Comparison of ENCODE assay signal across 21 mouse cellular contexts in the genomic region with DNA sequence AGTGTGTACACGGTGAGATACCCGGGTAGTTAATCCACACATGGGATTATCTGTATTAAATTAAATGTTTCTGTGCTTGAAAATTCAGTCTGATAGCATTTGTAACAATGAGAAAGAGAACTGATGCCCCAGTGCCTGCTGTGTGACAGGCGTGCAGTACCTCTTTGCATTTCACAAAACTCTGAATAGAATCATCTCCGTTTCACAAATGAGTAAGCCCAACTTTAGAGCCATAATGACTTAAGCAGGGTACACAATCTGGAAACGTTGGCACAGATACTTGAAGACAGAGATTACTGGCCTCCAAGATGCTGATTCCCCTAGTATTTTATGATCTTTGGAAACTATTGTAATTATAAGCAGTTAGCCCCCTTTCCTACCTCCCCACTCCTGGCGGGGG. TPM values are rescaled to one million over a fixed set of nuclear protein-coding genes. Genes with fewer than 3 reads are reported as not detected.
DNase-seq lines count a peak whose midpoint lies in the region; ATAC-seq lines count a peak whose summit lies in the region.
"Had no signal": no experiment of that assay in that cellular context is flagged by ENCODE, and none has a peak within 500 bp of the region (broad histone marks: within the 10 kb centered on the region; RNA-seq: fewer than 3 reads in every experiment).

No protein-coding gene starts in this region.

- no peak overlapping the region for H3K4me3 ChIP-seq in forebrain, embryonic 16.5 days (replicated peaks; ENCODE audit: low read length)
- H3K4me3 ChIP-seq in forebrain, embryonic 11.5 days (ENCODE audit: low read depth, low read length): no peak overlapping the region
- H3K4me3 ChIP-seq in heart, embryonic 10.5 days: no peak overlapping the region
- H3K4me3 ChIP-seq: embryonic facial prominence, embryonic 10.5 days; heart, embryonic 12.5 days; hindbrain, embryonic 15.5 days had no signal

- H3K27ac ChIP-seq in forebrain, embryonic 16.5 days (ENCODE audit: low read length): peak overlapping the region; percentile 52
- H3K27ac ChIP-seq in forebrain, embryonic 11.5 days (ENCODE audit: low read depth, low read length): no peak overlapping the region
- no peak overlapping the region for H3K27ac ChIP-seq in heart, embryonic 10.5 days
- H3K27ac ChIP-seq: embryonic facial prominence, embryonic 10.5 days; hindbrain, embryonic 15.5 days had no signal

- no peaks in the 10 kb centered on the region for H3K27me3 ChIP-seq in forebrain, embryonic 16.5 days (replicated peaks; ENCODE audit: control insufficient read depth, insufficient read depth, low read length)
- H3K27me3 ChIP-seq in forebrain, embryonic 11.5 days (ENCODE audit: control insufficient read depth, insufficient read depth, low read length): no peaks in the 10 kb centered on the region
- no peaks in the 10 kb centered on the region for H3K27me3 ChIP-seq in heart, embryonic 10.5 days (ENCODE audit: insufficient read depth, poor library complexity, severe bottlenecking)
- H3K27me3 ChIP-seq: CH12.LX; heart, embryonic 12.5 days; hindbrain, embryonic 15.5 days had no signal

- WGBS in forebrain, embryonic 16.5 days: 52% methylated on average over 6 of the region's 6 CpGs
- 79% methylated on average over 6 of the region's 6 CpGs for WGBS in forebrain, embryonic 11.5 days
- 82% methylated on average over 6 of the region's 6 CpGs for WGBS in heart, embryonic 10.5 days

- no peak for DNase-seq in forebrain, embryonic 11.5 days (ENCODE audit: low spot score)
- DNase-seq in heart, embryonic 10.5 days (ENCODE audit: low spot score): peak; percentile 39
- DNase-seq in heart, postnatal 36 days: no peak
- DNase-seq in layer of hippocampus, adult 9-11 months: peak; percentile 45
- no peak for DNase-seq in layer of hippocampus, adult 9-10 months (ENCODE audit: low spot score)
- DNase-seq in brain, adult 2 months (ENCODE audit: low read depth, low spot score): peak; percentile 72
- DNase-seq: adrenal gland, adult 2 months; adrenal gland, postnatal 25 days; cerebellum, adult 2 months; cerebellum, postnatal 10 days; gastrocnemius, postnatal 36 days; heart, adult 18-20 months had no signal

- no peaks in the 10 kb centered on the region for H3K36me3 ChIP-seq in forebrain, embryonic 16.5 days (ENCODE audit: control insufficient read depth, insufficient read depth)
- no peaks in the 10 kb centered on the region for H3K36me3 ChIP-seq in forebrain, embryonic 11.5 days (ENCODE audit: control insufficient read depth, insufficient read depth, low read length)
- H3K36me3 ChIP-seq in heart, embryonic 10.5 days: peaks cover 15% of the 10 kb centered on the region; the same call in 1 of the 2 replicates
- H3K36me3 ChIP-seq: hindbrain, embryonic 15.5 days had no signal

- no peak overlapping the region for H3K4me2 ChIP-seq in forebrain, embryonic 16.5 days (ENCODE audit: low read length)
- H3K4me2 ChIP-seq in forebrain, embryonic 11.5 days (ENCODE audit: low read depth, low read length, severe bottlenecking): no peak overlapping the region
- H3K4me2 ChIP-seq: heart, embryonic 12.5 days; hindbrain, embryonic 15.5 days had no signal

- H3K4me1 ChIP-seq in forebrain, embryonic 16.5 days (replicated peaks; ENCODE audit: control insufficient read depth, insufficient read depth, low read length): peaks cover 6% of the 10 kb centered on the region
- H3K4me1 ChIP-seq in forebrain, embryonic 11.5 days (replicated peaks; ENCODE audit: control insufficient read depth, insufficient read depth, low read length): no peaks in the 10 kb centered on the region
- H3K4me1 ChIP-seq in heart, embryonic 10.5 days: peaks cover 12% of the 10 kb centered on the region
- H3K4me1 ChIP-seq: hindbrain, embryonic 15.5 days had no signal

- H3K9me3 ChIP-seq in forebrain, embryonic 16.5 days (ENCODE audit: control insufficient read depth, low read length): no peaks in the 10 kb centered on the region
- no peaks in the 10 kb centered on the region for H3K9me3 ChIP-seq in forebrain, embryonic 11.5 days (ENCODE audit: control insufficient read depth, low read length)
- H3K9me3 ChIP-seq in heart, embryonic 10.5 days: no peaks in the 10 kb centered on the region
- H3K9me3 ChIP-seq: embryonic facial prominence, embryonic 10.5 days; heart, embryonic 12.5 days; hindbrain, embryonic 15.5 days had no signal

- peak; percentile 68 for ATAC-seq in forebrain, embryonic 16.5 days
- no peak for ATAC-seq in forebrain, embryonic 11.5 days (replicated peaks; ENCODE audit: low FRiP score)
- ATAC-seq: intestine, embryonic 16.5 days had no signal

- H3K9ac ChIP-seq in forebrain, embryonic 16.5 days (replicated peaks; ENCODE audit: low read depth, low read length): no peak overlapping the region
- no peak overlapping the region for H3K9ac ChIP-seq in forebrain, embryonic 11.5 days (ENCODE audit: low read length)
- H3K9ac ChIP-seq: heart, embryonic 12.5 days; hindbrain, embryonic 15.5 days had no signal

- intact Hi-C loops in heart, postnatal 36 days (cut with DNase I): no loop called here

RNA-seq across cellular contexts. Expression of gene Hgd, which starts 13.8 kb away (rescaled TPM):
- 0.19 and 0.23 TPM in 2 replicates for polyA plus RNA-seq in forebrain, embryonic 16.5 days (2015; fragmentation: Nextera tagmentation; extraction: Ambion mirVana)
- 0.28 TPM in 1 of 2 replicates, not detected in the other for polyA plus RNA-seq in forebrain, embryonic 11.5 days (2014; fragmentation: Nextera tagmentation; extraction: Ambion mirVana)
- 0.27 and 1.9 TPM in 2 replicates for polyA plus RNA-seq in heart, embryonic 10.5 days (2016; fragmentation: Nextera tagmentation; extraction: Ambion mirVana)
- under 1 TPM in 1 of 2 experiments, not detected in 1; 0.27 TPM for total RNA-seq in heart, postnatal 36 days (2021)
- total RNA-seq: adrenal gland, postnatal 25 days; CH12.LX; gastrocnemius, postnatal 36 days; heart, adult 18-20 months; heart, postnatal 25 days had no signal
- polyA plus RNA-seq: adrenal gland, adult 2 months; embryonic facial prominence, embryonic 14.5 days; hindbrain, embryonic 11.5 days had no signal

RNA-seq across cellular contexts. Expression of gene Rabl3, which starts 26.4 kb away (rescaled TPM):
- polyA plus RNA-seq in forebrain, embryonic 16.5 days (2015; fragmentation: Nextera tagmentation; extraction: Ambion mirVana): 16.6 and 17.0 TPM in 2 replicates
- polyA plus RNA-seq in forebrain, embryonic 11.5 days (2014; fragmentation: Nextera tagmentation; extraction: Ambion mirVana): 39.2 and 42.3 TPM in 2 replicates
- polyA plus RNA-seq in heart, embryonic 10.5 days (2016; fragmentation: Nextera tagmentation; extraction: Ambion mirVana): 39.8 and 40.5 TPM in 2 replicates
- 1 to 10 TPM; 5.0 to 8.2 TPM for total RNA-seq in heart, postnatal 36 days (2021)

RNA-seq across cellular contexts. Expression of gene Gtf2e1, which starts 26.5 kb away (rescaled TPM):
- polyA plus RNA-seq in forebrain, embryonic 16.5 days (2015; fragmentation: Nextera tagmentation; extraction: Ambion mirVana): 40.4 and 46.0 TPM in 2 replicates
- 56.5 and 60.9 TPM in 2 replicates for polyA plus RNA-seq in forebrain, embryonic 11.5 days (2014; fragmentation: Nextera tagmentation; extraction: Ambion mirVana)
- 35.3 and 38.5 TPM in 2 replicates for polyA plus RNA-seq in heart, embryonic 10.5 days (2016; fragmentation: Nextera tagmentation; extraction: Ambion mirVana)
- 1 to 10 TPM; 5.5 to 6.9 TPM for total RNA-seq in heart, postnatal 36 days (2021)

Comparison
In these comparisons a context has a peak if more than half of its experiments do, and no peak if none do; other contexts are left out.
1. DNase-seq: peak in heart, embryonic 10.5 days (single experiment), layer of hippocampus, adult 9-11 months (single experiment) and brain, adult 2 months (single experiment); none in forebrain, embryonic 11.5 days (single experiment), heart, postnatal 36 days (0 of 2) and layer of hippocampus, adult 9-10 months (single experiment).